Mouse (Mus musculus): ENCODE results near the gene Dzank1. TPM values are rescaled to one million over a fixed set of nuclear protein-coding genes. Genes with fewer than 3 reads are reported as not detected.

Dzank1 gene
- polyA plus RNA-seq (2015; fragmentation: Nextera tagmentation; extraction: Ambion mirVana): 1.4 and 3.1 TPM in 2 replicates

DNA sequence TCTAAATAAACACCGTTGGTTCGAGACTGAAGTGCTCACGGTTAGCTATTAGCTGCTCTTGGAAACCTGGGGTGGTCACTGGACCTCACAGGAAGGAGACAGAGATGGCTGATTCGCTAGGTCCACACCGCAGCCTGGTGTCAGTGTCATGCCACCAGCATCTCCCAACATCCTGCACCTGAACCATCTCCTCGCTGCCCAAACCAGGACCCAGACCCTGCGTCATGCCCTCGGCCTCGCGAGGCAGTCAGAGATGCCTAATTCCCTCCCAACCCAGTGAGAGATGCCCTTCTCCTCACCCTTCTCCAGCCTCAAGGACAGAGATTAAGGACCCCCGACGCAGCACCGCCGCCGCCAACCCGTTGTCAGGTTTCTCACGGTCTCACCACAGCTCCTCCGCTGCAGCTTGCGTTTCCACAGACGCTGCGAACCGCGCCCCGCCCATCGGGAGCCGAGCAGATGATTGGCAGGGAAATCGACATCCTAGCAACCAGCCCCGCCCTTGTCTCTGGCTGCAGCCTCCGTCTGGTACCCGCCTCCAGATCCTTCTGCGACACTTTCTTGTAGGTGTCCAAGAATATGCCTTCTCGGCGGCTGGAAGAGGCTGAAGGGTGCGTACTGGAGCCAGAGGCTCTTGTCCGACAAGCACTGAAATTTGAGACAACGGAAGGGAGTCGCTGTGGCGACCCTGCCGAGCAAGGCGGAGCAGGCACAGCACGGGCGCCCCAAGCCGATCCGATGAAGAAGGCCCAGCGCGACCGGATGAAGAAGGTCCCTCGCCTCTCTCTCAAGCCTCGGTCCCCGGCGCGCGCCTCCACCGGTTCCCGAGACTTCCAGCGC lies at the start of gene Dzank1, which contains the start of gene Polr3f:
Gene Dzank1 (minus strand): TSS at position 434 of the 840 bp plus-strand sequence.
Gene Polr3f (plus strand): TSS at position 738 of the 840 bp plus-strand sequence.

GRCm38 (mm10) chr2:144555820-144556552 lies 28.8 kb upstream of the Dzank1 start, which contains the start of gene Sec23b:
Sec23b (plus strand) TSS chr2:144556229.

DNA sequence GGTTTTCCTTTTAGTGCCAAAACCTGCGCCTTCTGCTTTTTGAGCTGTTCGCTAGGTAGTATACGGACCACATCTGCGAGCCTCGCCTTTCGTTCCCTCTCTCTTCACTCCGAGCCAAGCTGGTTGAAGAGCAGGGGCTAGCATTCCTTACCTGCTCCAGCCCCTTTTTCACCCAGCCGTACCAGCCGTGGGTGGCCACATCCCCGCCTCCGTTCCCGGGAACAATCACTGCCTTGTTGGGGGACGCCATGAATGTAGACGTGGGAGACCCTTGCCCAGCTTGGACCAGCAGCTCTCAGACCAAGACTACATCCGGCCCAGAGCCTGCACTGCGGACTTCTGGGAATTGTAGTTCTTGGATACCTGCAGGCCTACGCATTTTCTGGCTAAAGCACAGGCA lies 23.3 kb upstream of the Dzank1 start, which contains the start of gene Rbbp9:
Gene Rbbp9 (minus strand): TSS at position 341 of the 400 bp plus-strand sequence.

Other genes with a start within 250 kb of the Dzank1 start
- gene Ovol2, start 195.3 kb downstream of the Dzank1 start, polyA plus RNA-seq (2015; fragmentation: Nextera tagmentation; extraction: Ambion mirVana): 0.08 and 0.18 TPM in 2 replicates
- 15.0 and 19.5 TPM in 2 replicates for gene Kat14, start 158.4 kb downstream of the Dzank1 start, polyA plus RNA-seq (2015; fragmentation: Nextera tagmentation; extraction: Ambion mirVana)
- 2.0 and 4.5 TPM in 2 replicates for gene Pet117, start 158.4 kb downstream of the Dzank1 start, polyA plus RNA-seq (2015; fragmentation: Nextera tagmentation; extraction: Ambion mirVana)
- 6.6 and 15.3 TPM in 2 replicates for gene Polr3f, start 304 bp upstream of the Dzank1 start, polyA plus RNA-seq (2015; fragmentation: Nextera tagmentation; extraction: Ambion mirVana)
- gene Rbbp9, start 23.5 kb upstream of the Dzank1 start, polyA plus RNA-seq (2015; fragmentation: Nextera tagmentation; extraction: Ambion mirVana): 50.3 and 53.3 TPM in 2 replicates
- gene Sec23b, start 28.8 kb upstream of the Dzank1 start, polyA plus RNA-seq (2015; fragmentation: Nextera tagmentation; extraction: Ambion mirVana): 50.5 and 72.9 TPM in 2 replicates
- gene Smim26, start 66.6 kb upstream of the Dzank1 start, polyA plus RNA-seq (2015; fragmentation: Nextera tagmentation; extraction: Ambion mirVana): 109 and 118 TPM in 2 replicates
- gene Dtd1, start 72.5 kb upstream of the Dzank1 start, polyA plus RNA-seq (2015; fragmentation: Nextera tagmentation; extraction: Ambion mirVana): 42.7 and 47.5 TPM in 2 replicates